Mouse (Mus musculus) stomach, embryonic 16.5 days (tissue): ENCODE data around the gene Zbtb42. TPM values are rescaled to one million over a fixed set of nuclear protein-coding genes. Genes with fewer than 3 reads are reported as not detected.

ENCODE experiments used
- ATAC-seq: fragments of 200-750 bp; cut with Nextera tagmentation; 2 replicates; pipeline ENCODE4 v1.8.0; 2017; ENCODE audit warnings: moderate number of reproducible peaks, moderate TSS enrichment; ENCODE audit not compliant: insufficient read depth, low FRiP score
- H3K27ac ChIP-seq: fragments of 300-500 bp; sonication (generic); 2 replicates; pipeline ENCODE4 v1.5.1; 2014; ENCODE audit warnings: low read length
- H3K27me3 ChIP-seq: fragments of 300-500 bp; sonication (generic); 2 replicates; pipeline ENCODE4 v1.6.1; 2014; ENCODE audit warnings: low read length, control low read depth, mixed read lengths; ENCODE audit not compliant: control insufficient read depth, insufficient read depth
- H3K36me3 ChIP-seq: fragments of 300-500 bp; sonication (generic); 2 replicates; pipeline ENCODE4 v1.6.1; 2014; ENCODE audit warnings: low read length; ENCODE audit not compliant: control insufficient read depth, insufficient read depth
- H3K4me1 ChIP-seq: fragments of 300-500 bp; sonication (generic); 2 replicates; pipeline ENCODE4 v1.6.1; 2014; ENCODE audit warnings: low read length, control low read depth, mixed read lengths; ENCODE audit not compliant: control insufficient read depth, insufficient read depth
- H3K4me2 ChIP-seq: fragments of 300-500 bp; sonication (generic); 2 replicates; pipeline ENCODE4 v1.6.1; 2014; ENCODE audit warnings: low read depth, low read length, mixed read lengths
- H3K4me3 ChIP-seq: fragments of 300-500 bp; sonication (generic); replicated peaks from 2 replicates; pipeline ENCODE4 v1.5.1; 2014; ENCODE audit warnings: mild to moderate bottlenecking, low read length
- H3K9ac ChIP-seq: fragments of 300-500 bp; sonication (generic); 2 replicates; pipeline ENCODE4 v1.6.1; 2014; ENCODE audit warnings: low read length
- H3K9me3 ChIP-seq: fragments of 300-500 bp; sonication (generic); replicated peaks from 2 replicates; pipeline ENCODE4 v1.6.1; 2016; ENCODE audit warnings: low read length, control low read depth; ENCODE audit not compliant: control insufficient read depth
- WGBS: fragments of 180-500 bp; shearing (Covaris S2); extraction: QIAGEN DNeasy Blood & Tissue Kit; methylation state at CpG from one replicate; pipeline ENCODE4 v1.1.7; 2014; 5-methylcytosine and 5-hydroxymethylcytosine counted together
- polyA plus RNA-seq: library from polyadenylated mRNA; unstranded; fragments of >200 nt; fragmentation: Nextera tagmentation; extraction: Ambion mirVana; gene quantifications from 2 replicates; pipeline ENCODE4 v1.2.1, GENCODE M21; 2015

The Zbtb42 gene
- 9.7 and 12.2 TPM in 2 replicates for polyA plus RNA-seq

GRCm38 (mm10) chr12:112678555-112679026 is at the start of gene Zbtb42:
Gene Zbtb42 (plus strand): TSS chr12:112678828.
- H3K27ac ChIP-seq = peak within 1 kb of the TSS; percentile 95
- peak within 1 kb of the TSS; percentile 93 for H3K4me2 ChIP-seq
- ATAC-seq = peak; percentile 48
- H3K27me3 ChIP-seq = peaks cover 7% of the 10 kb centered on the region
- H3K4me1 ChIP-seq = peaks cover 32% of the 10 kb centered on the region
- peak within 1 kb of the TSS; percentile 75 for H3K4me3 ChIP-seq
- no peaks in the 10 kb centered on the region for H3K36me3 ChIP-seq
- under 1% methylated on average over 53 of the region's 60 CpGs for WGBS
- H3K9ac ChIP-seq = peak within 1 kb of the TSS; percentile 88
- H3K9me3 ChIP-seq = no peaks in the 10 kb centered on the region

DNA sequence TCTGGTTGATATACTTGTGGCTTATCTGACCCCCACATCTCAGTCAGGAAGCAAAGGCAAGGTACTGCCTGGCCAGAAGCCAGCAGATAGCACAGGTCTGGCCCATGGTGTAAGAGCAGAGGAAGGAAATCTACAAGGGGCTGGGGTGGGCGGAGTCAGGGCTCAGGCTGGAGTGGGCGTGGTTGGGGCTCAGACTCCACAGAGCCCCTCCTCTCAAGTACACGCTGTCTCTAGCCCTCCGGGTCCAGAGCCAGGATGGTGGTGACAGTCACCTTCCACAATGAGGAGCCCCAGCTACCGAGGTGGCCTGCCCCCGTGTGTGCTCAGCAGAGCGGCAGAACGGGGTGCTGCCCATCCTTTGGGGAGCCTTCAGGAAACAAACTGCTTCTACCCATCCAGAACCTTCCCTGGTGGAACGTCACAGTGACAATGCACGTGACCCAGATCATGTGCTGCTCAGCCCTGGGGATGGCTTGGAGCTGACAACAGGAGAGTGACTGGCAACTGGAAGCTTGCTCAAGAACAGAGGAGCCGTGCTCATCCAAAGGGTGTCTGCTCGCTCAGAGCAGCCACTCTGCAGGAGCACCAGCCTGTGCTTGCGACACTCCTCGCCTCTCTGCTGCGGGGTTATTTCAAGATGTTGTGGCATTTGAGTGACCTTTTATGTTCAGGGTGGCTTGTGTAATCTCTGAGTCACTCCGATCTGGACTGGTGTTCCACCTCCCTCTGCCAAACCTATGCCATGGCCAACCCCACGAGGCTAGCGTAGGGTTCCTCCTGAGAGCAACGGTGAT is 49.5 kb upstream of the Zbtb42 start:
- Histone ChIP-seq H3K9me3 (no peaks in the 10 kb centered on the region), H3K36me3 (no peaks in the 10 kb centered on the region), H3K27me3 (no peaks in the 10 kb centered on the region), H3K27ac (0 out of 2 replicates have a peak overlapping the region, but pooled peaks have one; percentile 8), H3K9ac (0 out of 2 replicates have a peak overlapping the region, but pooled peaks have one; percentile 34), H3K4me2 (peak overlapping the region; percentile 50), H3K4me1 (peaks cover 41% of the 10 kb centered on the region), H3K4me3 (peak overlapping the region; percentile 2)
- WGBS = 32% methylated on average over 19 of the region's 19 CpGs
- peak; percentile 81 for ATAC-seq

- Histone ChIP-seq H3K4me2 (no peak overlapping the region), H3K27me3 (no peaks in the 10 kb centered on the region), H3K9ac (no peak overlapping the region), H3K27ac (no peak overlapping the region), H3K9me3 (no peaks in the 10 kb centered on the region), H3K36me3 (no peaks in the 10 kb centered on the region), H3K4me1 (peaks cover 45% of the 10 kb centered on the region), H3K4me3 (no peak overlapping the region)
- no peak for ATAC-seq
- 94% methylated on average over 12 of the region's 12 CpGs for WGBS
Observed at GRCm38 (mm10) chr12:112630029-112630428, 48.6 kb upstream of the Zbtb42 start.

DNA sequence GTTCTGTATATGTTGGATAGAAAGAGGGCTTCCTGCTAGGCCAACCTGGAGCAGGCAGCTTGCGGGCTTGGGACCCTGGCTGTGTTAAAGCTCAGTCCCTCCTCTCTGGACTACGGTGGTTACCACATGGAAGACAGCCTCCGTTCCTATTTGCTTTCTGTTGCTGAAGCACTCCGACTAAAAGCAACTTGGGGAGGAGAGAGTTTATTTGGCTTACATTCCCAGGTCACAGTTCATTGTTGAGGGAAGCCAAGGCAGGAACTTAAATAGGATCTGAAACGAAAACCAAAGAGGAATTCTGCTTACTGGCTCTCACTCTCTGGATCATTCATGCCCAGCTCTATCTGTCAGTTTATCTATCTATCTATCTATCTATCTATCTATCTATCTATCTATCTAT is 47.8 kb upstream of the Zbtb42 start:
- no peaks in the 10 kb centered on the region for H3K27me3 ChIP-seq
- no peak overlapping the region for H3K4me2 ChIP-seq
- H3K9ac ChIP-seq = no peak overlapping the region
- H3K4me1 ChIP-seq = peaks cover 45% of the 10 kb centered on the region
- 55% methylated on average over 5 of the region's 5 CpGs for WGBS
- H3K4me3 ChIP-seq = no peak overlapping the region
- H3K27ac ChIP-seq = no peak overlapping the region
- H3K36me3 ChIP-seq = no peaks in the 10 kb centered on the region
- ATAC-seq = no peak
- no peaks in the 10 kb centered on the region for H3K9me3 ChIP-seq

DNA sequence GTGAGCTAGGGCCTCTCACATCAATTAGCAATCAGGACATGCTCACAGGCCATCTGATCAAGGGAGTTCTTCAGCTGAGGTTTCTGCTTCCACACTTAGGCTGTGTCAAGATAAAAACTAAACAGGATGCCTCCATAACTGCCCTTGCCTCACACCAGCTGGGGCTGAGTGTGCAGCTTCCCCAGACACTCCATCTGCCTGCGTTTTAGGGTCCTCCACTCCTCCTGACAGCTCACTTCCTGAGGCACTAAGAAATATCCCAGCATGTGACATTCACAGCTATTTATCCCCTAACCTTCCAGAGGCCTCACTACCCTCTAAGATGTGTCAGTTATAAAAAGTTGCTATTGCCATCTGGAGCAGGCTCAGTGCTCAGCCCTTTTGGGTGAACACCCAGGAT is 47.2 kb upstream of the Zbtb42 start:
- Histone ChIP-seq H3K4me2 (no peak overlapping the region), H3K27ac (peak overlapping the region; percentile 38; the same call in 1 of the 2 replicates), H3K36me3 (no peaks in the 10 kb centered on the region), H3K9ac (no peak overlapping the region), H3K9me3 (no peaks in the 10 kb centered on the region), H3K4me1 (peaks cover 44% of the 10 kb centered on the region), H3K27me3 (no peaks in the 10 kb centered on the region), H3K4me3 (no peak overlapping the region)
- ATAC-seq = no peak
- 14% methylated on average over 1 of the region's 1 CpGs for WGBS

- Histone ChIP-seq H3K27ac (0 out of 2 replicates have a peak overlapping the region, but pooled peaks have one; percentile 38), H3K9me3 (no peaks in the 10 kb centered on the region), H3K4me3 (no peak overlapping the region), H3K4me2 (no peak overlapping the region), H3K27me3 (no peaks in the 10 kb centered on the region), H3K9ac (no peak overlapping the region; the same call in 1 of the 2 replicates), H3K4me1 (peaks cover 41% of the 10 kb centered on the region), H3K36me3 (no peaks in the 10 kb centered on the region)
- no peak for ATAC-seq
- WGBS = 54% methylated on average over 11 of the region's 11 CpGs
Observed at GRCm38 (mm10) chr12:112632084-112632777, 46.4 kb upstream of the Zbtb42 start.

- H3K9me3 ChIP-seq = no peaks in the 10 kb centered on the region
- no peak for ATAC-seq
- WGBS = 79% methylated on average over 5 of the region's 5 CpGs
- no peak overlapping the region for H3K4me2 ChIP-seq
- no peaks in the 10 kb centered on the region for H3K36me3 ChIP-seq
- H3K27ac ChIP-seq = 0 out of 2 replicates have a peak overlapping the region, but pooled peaks have one; percentile 1
- H3K9ac ChIP-seq = no peak overlapping the region
- H3K27me3 ChIP-seq = no peaks in the 10 kb centered on the region
- H3K4me3 ChIP-seq = no peak overlapping the region
- H3K4me1 ChIP-seq = peaks cover 37% of the 10 kb centered on the region
Observed at GRCm38 (mm10) chr12:112632907-112633306, 45.7 kb upstream of the Zbtb42 start.

- 47% methylated on average over 9 of the region's 9 CpGs for WGBS
- no peaks in the 10 kb centered on the region for H3K9me3 ChIP-seq
- peaks cover 29% of the 10 kb centered on the region for H3K4me1 ChIP-seq
- no peak overlapping the region for H3K4me3 ChIP-seq
- no peak for ATAC-seq
- H3K4me2 ChIP-seq = no peak overlapping the region
- H3K27me3 ChIP-seq = no peaks in the 10 kb centered on the region
- no peak overlapping the region for H3K9ac ChIP-seq
- no peak overlapping the region for H3K27ac ChIP-seq
- H3K36me3 ChIP-seq = no peaks in the 10 kb centered on the region
Observed at GRCm38 (mm10) chr12:112633686-112634085, 44.9 kb upstream of the Zbtb42 start.

GRCm38 (mm10) chr12:112639526-112639925 is 39.1 kb upstream of the Zbtb42 start:
- no peaks in the 10 kb centered on the region for H3K9me3 ChIP-seq
- H3K36me3 ChIP-seq = no peaks in the 10 kb centered on the region
- H3K9ac ChIP-seq = no peak overlapping the region
- H3K27me3 ChIP-seq = no peaks in the 10 kb centered on the region
- no peak overlapping the region for H3K4me2 ChIP-seq
- 85% methylated on average over 10 of the region's 10 CpGs for WGBS
- no peak overlapping the region for H3K4me3 ChIP-seq
- H3K27ac ChIP-seq = no peak overlapping the region
- H3K4me1 ChIP-seq = 0 out of 2 replicates have a peak, but pooled peaks cover under 1% of the 10 kb centered on the region
- no peak for ATAC-seq
